Mouse (Mus musculus) kidney, embryonic 14.5 days (tissue): ENCODE measurements at regions not wholly inside any gene's neighbourhood (a gene's known extent, or its start where the extent isn't known, plus 50 kb on each side); places are given as distances from the start of the nearest gene placed in this dataset.
A peak's percentile ranks its signal among the peaks of the same experiment; 100 is the strongest.

Source experiments
- ATAC-seq: fragments of 200-750 bp; cut with Nextera tagmentation; 2 replicates; pipeline ENCODE4 v1.8.0; 2017; ENCODE audit warnings: moderate number of reproducible peaks, mild to moderate bottlenecking, moderate TSS enrichment, moderate library complexity; ENCODE audit not compliant: low FRiP score, low TSS enrichment
- H3K27ac ChIP-seq: fragments of 300-500 bp; sonication (generic); 2 replicates; pipeline ENCODE4 v1.5.1; 2014; ENCODE audit warnings: low read depth, mild to moderate bottlenecking, low read length, moderate library complexity, mixed read lengths
- H3K27me3 ChIP-seq: fragments of 300-500 bp; sonication (generic); 2 replicates; pipeline ENCODE4 v1.6.1; 2014; ENCODE audit warnings: mild to moderate bottlenecking, low read length; ENCODE audit not compliant: control insufficient read depth, insufficient read depth
- H3K36me3 ChIP-seq: fragments of 300-500 bp; sonication (generic); 2 replicates; pipeline ENCODE4 v1.6.1; 2014; ENCODE audit warnings: low read length, mixed read lengths; ENCODE audit not compliant: control insufficient read depth, insufficient read depth
- H3K4me1 ChIP-seq: fragments of 300-500 bp; sonication (generic); 2 replicates; pipeline ENCODE4 v1.6.1; 2014; ENCODE audit warnings: low read length, mixed read lengths; ENCODE audit not compliant: control insufficient read depth, insufficient read depth
- H3K4me2 ChIP-seq: fragments of 300-500 bp; sonication (generic); replicated peaks from 2 replicates; pipeline ENCODE4 v1.6.1; 2014; ENCODE audit warnings: low read depth, mild to moderate bottlenecking, low read length
- H3K4me3 ChIP-seq: fragments of 300-500 bp; sonication (generic); 2 replicates; pipeline ENCODE4 v1.5.1; 2014; ENCODE audit warnings: mild to moderate bottlenecking, low read length
- H3K9ac ChIP-seq: fragments of 300-500 bp; sonication (generic); 2 replicates; pipeline ENCODE4 v1.6.1; 2014; ENCODE audit warnings: low read depth, mild to moderate bottlenecking, low read length, moderate library complexity
- H3K9me3 ChIP-seq: fragments of 300-500 bp; sonication (generic); 2 replicates; pipeline ENCODE4 v1.6.1; 2016; ENCODE audit warnings: low read length; ENCODE audit not compliant: control insufficient read depth
- WGBS: fragments of 180-500 bp; shearing (Covaris S2); extraction: QIAGEN DNeasy Blood & Tissue Kit; methylation state at CpG from one replicate; pipeline ENCODE4 v1.1.7; 2014; 5-methylcytosine and 5-hydroxymethylcytosine counted together

DNA sequence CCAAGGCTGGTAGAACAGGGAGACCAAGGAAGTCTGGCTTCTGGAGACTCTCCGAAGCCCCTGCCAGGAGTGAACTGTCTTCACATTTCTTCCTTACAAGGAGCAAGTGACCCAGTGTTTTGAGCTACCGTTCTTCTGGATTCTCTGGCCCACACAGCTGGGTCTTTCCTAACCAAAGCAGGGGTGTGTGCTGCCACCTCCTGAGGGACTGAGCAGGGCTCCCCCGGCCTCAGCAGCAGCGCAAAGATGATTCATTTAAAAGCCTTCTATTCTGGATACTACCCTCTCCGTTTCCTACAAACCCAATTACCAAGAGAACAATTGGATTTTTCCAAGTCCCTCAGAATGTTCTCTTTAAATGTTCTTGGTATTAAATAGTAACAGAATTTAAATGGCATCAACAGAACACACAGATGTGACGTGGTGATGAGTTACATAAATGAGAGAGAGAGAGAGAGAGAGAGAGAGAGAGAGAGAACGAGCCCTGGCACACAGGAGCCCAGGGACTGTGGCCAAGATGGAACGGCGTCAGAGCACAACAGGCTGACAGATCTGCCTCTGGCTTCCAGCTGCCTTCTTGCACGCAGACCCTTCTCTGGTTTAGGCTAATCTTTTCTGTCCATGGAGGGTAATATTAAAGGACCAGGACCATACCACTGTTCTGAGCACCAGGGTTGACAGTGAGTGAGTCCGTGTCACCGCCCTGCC lies 191.6 kb downstream of the Agtpbp1 start:
- no peaks in the 10 kb centered on the region for H3K36me3 ChIP-seq
- H3K4me2 ChIP-seq, result no peak overlapping the region
- no peak for ATAC-seq
- no peak overlapping the region for H3K4me3 ChIP-seq
- H3K27me3 ChIP-seq, result no peaks in the 10 kb centered on the region
- H3K27ac ChIP-seq, result no peak overlapping the region
- H3K4me1 ChIP-seq, result no peaks in the 10 kb centered on the region
- H3K9ac ChIP-seq, result no peak overlapping the region
- H3K9me3 ChIP-seq, result no peaks in the 10 kb centered on the region
- 82% methylated on average over 12 of the region's 12 CpGs for WGBS

DNA sequence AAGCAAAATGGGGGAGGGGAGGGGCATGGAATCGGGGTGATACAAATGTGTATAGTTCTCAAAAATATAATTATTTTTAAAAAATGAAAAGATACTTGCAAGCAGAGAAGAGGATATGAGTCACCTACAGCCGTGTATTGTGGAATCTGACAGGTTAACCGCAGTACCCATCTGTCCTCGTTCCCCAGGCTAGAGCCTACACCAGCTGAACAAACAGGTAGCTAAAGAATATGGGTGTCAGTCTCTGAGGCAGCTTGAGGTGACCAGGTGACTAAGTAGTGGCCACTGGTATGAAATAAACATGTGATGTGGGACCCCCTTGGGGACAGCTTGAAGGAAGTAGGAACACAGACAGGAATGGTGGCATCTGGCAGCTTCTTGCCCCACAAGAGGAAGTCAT lies 192.2 kb downstream of the Agtpbp1 start:
- Histone ChIP-seq H3K4me2 (no peak overlapping the region), H3K36me3 (no peaks in the 10 kb centered on the region), H3K4me1 (no peaks in the 10 kb centered on the region), H3K9ac (no peak overlapping the region), H3K27ac (no peak overlapping the region), H3K4me3 (no peak overlapping the region), H3K9me3 (no peaks in the 10 kb centered on the region), H3K27me3 (no peaks in the 10 kb centered on the region)
- no peak for ATAC-seq
- WGBS, result 77% methylated on average over 4 of the region's 4 CpGs

DNA sequence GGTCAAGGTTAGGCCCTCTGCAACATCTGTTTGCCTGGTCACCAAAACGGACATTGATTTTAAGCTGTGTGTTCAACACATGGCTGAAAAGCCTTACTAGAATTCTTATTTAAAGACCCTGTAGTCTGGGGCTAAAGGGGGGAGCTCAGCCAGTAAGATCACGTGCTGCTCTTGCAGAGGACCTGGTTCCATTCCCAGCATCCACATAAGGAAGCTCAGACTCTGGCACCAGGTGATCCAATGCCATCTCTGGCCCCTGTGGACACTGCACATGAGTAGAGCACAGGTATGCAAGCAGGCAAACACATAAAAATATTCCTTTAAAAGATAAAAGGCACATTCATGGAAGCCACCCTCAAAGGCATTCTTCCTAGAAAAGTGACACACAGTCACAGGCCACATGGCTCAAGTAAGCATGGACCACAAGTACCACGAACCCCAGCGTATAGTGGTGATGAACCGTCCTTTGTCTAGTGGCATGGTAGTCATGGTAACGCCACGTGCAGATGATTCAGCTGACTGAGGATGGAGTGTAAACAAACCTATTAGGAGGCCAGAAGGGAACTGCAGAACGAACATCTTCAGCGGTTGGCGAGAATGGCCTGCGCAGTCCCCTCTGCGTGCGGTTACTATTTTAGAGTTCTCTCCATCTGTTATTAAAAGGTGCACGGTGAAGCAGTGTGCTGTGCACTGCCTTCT lies 197.3 kb downstream of the Agtpbp1 start:
- H3K27me3 ChIP-seq, result no peaks in the 10 kb centered on the region
- H3K4me3 ChIP-seq, result no peak overlapping the region
- H3K4me2 ChIP-seq, result no peak overlapping the region
- no peaks in the 10 kb centered on the region for H3K9me3 ChIP-seq
- no peak overlapping the region for H3K27ac ChIP-seq
- 78% methylated on average over 14 of the region's 14 CpGs for WGBS
- H3K9ac ChIP-seq, result no peak overlapping the region
- H3K4me1 ChIP-seq, result no peaks in the 10 kb centered on the region
- no peaks in the 10 kb centered on the region for H3K36me3 ChIP-seq
- no peak for ATAC-seq

DNA sequence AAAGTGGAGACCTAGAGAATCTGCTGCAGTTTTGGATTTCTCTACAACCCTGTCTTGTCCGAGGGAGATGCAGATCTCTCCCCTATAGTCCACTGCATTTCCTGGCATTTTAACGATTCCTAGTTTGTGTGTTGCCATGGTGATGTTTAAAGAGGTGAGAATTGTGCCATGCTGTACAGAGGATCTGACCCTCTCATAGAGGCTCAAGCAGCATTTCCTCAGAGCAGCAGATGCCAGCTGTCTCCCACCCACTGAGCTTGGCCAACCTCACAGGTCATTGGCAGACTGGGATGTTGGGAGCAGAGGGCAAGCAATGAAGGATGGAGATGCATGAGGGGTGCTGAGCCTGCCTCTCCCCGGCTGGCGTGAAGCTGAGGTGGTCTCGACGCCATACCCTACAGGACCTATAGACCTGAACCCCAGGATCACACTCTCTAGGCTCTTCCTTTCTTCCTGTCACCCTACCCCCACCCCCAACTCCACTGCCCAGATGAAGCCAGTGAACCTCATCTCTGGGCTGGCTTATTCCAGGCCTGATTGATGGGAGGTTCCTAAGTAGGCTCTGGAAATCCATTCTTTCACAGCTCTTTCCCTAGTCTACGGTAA lies 198.0 kb downstream of the Agtpbp1 start:
- ATAC-seq, result no peak
- no peak overlapping the region for H3K9ac ChIP-seq
- no peaks in the 10 kb centered on the region for H3K27me3 ChIP-seq
- H3K4me3 ChIP-seq, result no peak overlapping the region
- H3K4me1 ChIP-seq, result no peaks in the 10 kb centered on the region
- no peak overlapping the region for H3K27ac ChIP-seq
- no peaks in the 10 kb centered on the region for H3K36me3 ChIP-seq
- H3K9me3 ChIP-seq, result no peaks in the 10 kb centered on the region
- H3K4me2 ChIP-seq, result no peak overlapping the region
- 76% methylated on average over 7 of the region's 7 CpGs for WGBS

DNA sequence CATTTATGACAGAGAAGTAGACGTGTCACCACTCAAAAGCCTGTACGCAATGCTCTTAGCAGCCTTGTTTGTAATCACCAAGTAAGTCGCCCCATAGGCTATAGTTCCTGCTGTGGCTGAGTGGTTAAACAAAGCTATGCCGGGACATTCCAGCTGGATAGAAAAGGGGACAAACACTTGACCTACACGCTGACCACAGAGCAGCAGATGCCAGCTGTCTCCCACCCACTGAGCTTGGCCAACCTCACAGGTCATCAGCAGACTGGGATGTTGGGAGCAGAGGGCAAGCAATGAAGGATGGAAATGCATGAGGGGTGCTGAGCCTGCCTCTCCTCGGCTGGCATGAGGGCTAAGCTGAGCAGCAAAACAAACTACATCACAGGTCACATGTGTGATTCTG lies 199.2 kb downstream of the Agtpbp1 start:
- Histone ChIP-seq H3K4me3 (no peak overlapping the region), H3K36me3 (no peaks in the 10 kb centered on the region), H3K9ac (no peak overlapping the region)

DNA sequence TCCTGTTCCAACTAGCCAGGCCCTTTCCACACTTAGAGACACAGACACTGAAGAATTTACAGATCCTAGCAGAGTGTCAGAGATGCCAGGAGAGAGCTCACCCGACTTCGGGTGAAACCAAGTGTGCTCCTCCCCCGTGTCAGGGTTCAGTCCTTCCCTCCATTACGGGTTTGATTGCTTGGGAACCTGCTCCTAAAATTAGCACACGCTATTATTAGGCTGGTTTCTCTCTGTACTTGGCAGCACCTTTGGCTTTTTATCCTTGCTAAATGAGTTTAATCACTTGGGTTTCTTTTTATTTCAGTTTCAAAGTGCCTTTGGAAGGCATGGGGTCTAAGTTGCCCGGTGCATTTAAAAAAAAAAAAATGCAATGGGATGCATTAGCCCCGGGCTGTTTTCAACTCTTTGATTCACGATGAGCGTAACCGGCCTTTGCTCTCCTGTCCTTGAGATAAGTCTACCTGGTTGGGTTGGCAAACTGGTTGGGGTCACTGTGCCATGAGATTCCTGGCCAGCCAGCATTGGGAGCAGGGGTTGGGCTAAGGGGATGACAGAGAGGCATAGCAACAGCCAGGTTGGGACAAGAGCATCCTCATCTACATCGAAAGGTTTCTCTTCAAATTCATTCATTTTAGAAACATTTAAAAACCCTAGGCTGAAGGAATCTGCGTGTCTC lies 214.7 kb downstream of the Agtpbp1 start:
- Histone ChIP-seq H3K27me3 (no peaks in the 10 kb centered on the region), H3K27ac (no peak overlapping the region), H3K9me3 (no peaks in the 10 kb centered on the region), H3K36me3 (no peaks in the 10 kb centered on the region), H3K4me2 (no peak overlapping the region), H3K9ac (no peak overlapping the region), H3K4me3 (no peak overlapping the region), H3K4me1 (peaks cover 10% of the 10 kb centered on the region; the same call in 1 of the 2 replicates)
- 78% methylated on average over 12 of the region's 12 CpGs for WGBS
- no peak for ATAC-seq

More for the DNA sequence above, 199.2 kb downstream of the Agtpbp1 start:
- 68% methylated on average over 6 of the region's 6 CpGs for WGBS
- H3K27ac ChIP-seq, result no peak overlapping the region
- no peaks in the 10 kb centered on the region for H3K9me3 ChIP-seq
- H3K4me2 ChIP-seq, result no peak overlapping the region
- no peaks in the 10 kb centered on the region for H3K4me1 ChIP-seq
- ATAC-seq, result no peak
- H3K27me3 ChIP-seq, result no peaks in the 10 kb centered on the region

DNA sequence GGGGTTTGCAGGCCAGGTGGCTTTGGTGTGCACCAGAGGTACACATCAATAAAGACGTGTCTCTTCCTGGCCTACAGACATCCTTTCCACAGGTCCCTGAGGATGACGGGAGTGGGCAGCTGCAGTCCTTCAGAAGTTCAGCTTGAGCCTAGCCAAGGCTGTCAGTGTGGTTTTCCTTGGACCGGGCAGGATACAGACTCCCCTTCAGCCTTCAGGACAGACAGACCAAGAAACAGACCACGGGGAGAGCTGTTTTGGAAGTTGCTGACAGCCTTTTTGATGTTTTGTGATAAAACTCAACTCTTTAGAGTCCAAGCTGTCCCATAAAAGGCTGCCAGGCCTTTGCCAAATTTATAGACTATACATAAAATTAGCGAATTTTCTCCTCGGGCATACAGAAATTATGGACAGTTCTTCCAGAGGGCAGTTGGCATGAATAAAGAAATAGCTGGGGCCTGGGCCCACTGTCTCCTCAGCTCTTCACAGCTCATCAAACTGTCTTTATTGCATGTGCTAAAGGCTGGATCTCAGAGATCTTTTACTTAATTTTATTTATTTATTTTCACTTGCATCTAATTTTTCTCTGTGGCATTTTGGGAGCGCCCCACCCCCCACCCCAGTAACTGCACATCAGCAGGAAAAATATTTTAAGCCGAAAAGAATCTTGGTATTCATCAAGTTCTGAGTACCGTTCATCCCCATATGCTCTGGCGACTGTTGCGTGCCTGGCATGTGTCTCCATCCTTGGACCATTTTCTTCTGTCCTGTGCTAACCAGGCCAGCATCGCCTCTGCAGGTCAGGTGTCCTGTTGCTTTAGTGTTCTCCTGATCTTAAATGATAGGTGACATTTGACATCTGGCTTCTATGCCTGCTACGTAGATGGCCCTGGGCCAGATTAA lies 216.2 kb downstream of the Agtpbp1 start:
- peaks cover 10% of the 10 kb centered on the region; the same call in 1 of the 2 replicates for H3K4me1 ChIP-seq
- no peaks in the 10 kb centered on the region for H3K9me3 ChIP-seq
- no peak overlapping the region for H3K27ac ChIP-seq
- no peaks in the 10 kb centered on the region for H3K27me3 ChIP-seq
- no peak for ATAC-seq
- no peak overlapping the region for H3K4me3 ChIP-seq
- H3K4me2 ChIP-seq, result no peak overlapping the region
- 57% methylated on average over 13 of the region's 13 CpGs for WGBS
- H3K9ac ChIP-seq, result no peak overlapping the region
- H3K36me3 ChIP-seq, result no peaks in the 10 kb centered on the region

DNA sequence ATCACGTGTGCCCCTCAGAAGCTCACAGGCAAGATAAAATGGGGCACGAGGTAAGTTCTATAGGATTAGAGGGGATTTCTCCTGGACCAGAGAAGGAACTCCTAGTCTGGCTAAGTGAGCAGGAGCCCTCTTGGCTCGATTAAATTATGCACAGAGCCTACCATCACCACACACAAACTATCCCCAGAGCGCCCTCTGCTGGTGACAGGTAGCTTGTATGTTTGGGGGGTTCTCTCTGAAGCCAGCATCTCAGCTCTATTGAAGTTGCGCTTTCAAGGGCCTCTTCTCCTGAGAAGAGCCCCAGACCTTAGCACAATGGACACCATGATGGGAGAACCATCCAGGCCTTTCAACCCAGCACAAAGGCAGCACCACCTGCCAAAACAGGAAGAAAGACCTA lies 219.6 kb downstream of the Agtpbp1 start:
- no peaks in the 10 kb centered on the region for H3K36me3 ChIP-seq
- no peak overlapping the region for H3K9ac ChIP-seq
- peaks cover 10% of the 10 kb centered on the region; the same call in 1 of the 2 replicates for H3K4me1 ChIP-seq
- ATAC-seq, result 0 out of 2 replicates have a peak, but pooled peaks have one; percentile 43
- H3K4me2 ChIP-seq, result no peak overlapping the region
- no peaks in the 10 kb centered on the region for H3K9me3 ChIP-seq
- no peak overlapping the region for H3K27ac ChIP-seq
- H3K27me3 ChIP-seq, result no peaks in the 10 kb centered on the region
- WGBS, result 51% methylated on average over 5 of the region's 5 CpGs
- no peak overlapping the region for H3K4me3 ChIP-seq
